Mouse (Mus musculus) intestine, postnatal 0 days (tissue): ENCODE measurements around the gene Gm47189. TPM values are rescaled to one million over a fixed set of nuclear protein-coding genes. Genes with fewer than 3 reads are reported as not detected.
"Not testable (repeated sequence)": the region's sequence is repeated elsewhere in the genome, so short reads cannot be mapped to it uniquely, and the experiment has no call there.

Experiments
- ATAC-seq: fragments of 200-750 bp; cut with Nextera tagmentation; 2 replicates; pipeline ENCODE4 v1.8.0; 2017; ENCODE audit warnings: mild to moderate bottlenecking, moderate TSS enrichment, moderate library complexity
- H3K27ac ChIP-seq: fragments of 300-500 bp; sonication (generic); 2 replicates; pipeline ENCODE4 v1.5.1; 2014; ENCODE audit warnings: mild to moderate bottlenecking, low read depth, low read length, moderate library complexity
- H3K27me3 ChIP-seq: fragments of 300-500 bp; sonication (generic); replicated peaks from 2 replicates; pipeline ENCODE4 v1.6.1; 2014; ENCODE audit warnings: low read length, mixed read lengths; ENCODE audit not compliant: control insufficient read depth, insufficient read depth
- H3K36me3 ChIP-seq: fragments of 300-500 bp; sonication (generic); 2 replicates; pipeline ENCODE4 v1.6.1; 2014; ENCODE audit warnings: mild to moderate bottlenecking, moderate library complexity; ENCODE audit not compliant: control insufficient read depth, insufficient read depth
- H3K4me1 ChIP-seq: fragments of 300-500 bp; sonication (generic); replicated peaks from 2 replicates; pipeline ENCODE4 v1.6.1; 2014; ENCODE audit warnings: antibody characterized with exemption, low read length, mixed read lengths; ENCODE audit not compliant: control insufficient read depth, insufficient read depth
- H3K4me2 ChIP-seq: fragments of 300-500 bp; sonication (generic); replicated peaks from 2 replicates; pipeline ENCODE4 v1.6.1; 2014; ENCODE audit warnings: low read depth, mild to moderate bottlenecking, moderate library complexity
- H3K4me3 ChIP-seq: fragments of 300-500 bp; sonication (generic); 2 replicates; pipeline ENCODE4 v1.5.1; 2014; ENCODE audit warnings: low read depth, low read length
- H3K9ac ChIP-seq: fragments of 300-500 bp; sonication (generic); 2 replicates; pipeline ENCODE4 v1.6.1; 2014; ENCODE audit warnings: mild to moderate bottlenecking, low read depth, low read length
- H3K9me3 ChIP-seq: fragments of 300-500 bp; sonication (generic); 2 replicates; pipeline ENCODE4 v1.6.1; 2016; ENCODE audit warnings: mixed run types; ENCODE audit not compliant: control insufficient read depth
- WGBS: fragments of 180-500 bp; shearing (Covaris S2); extraction: QIAGEN DNeasy Blood & Tissue Kit; methylation state at CpG from one replicate; pipeline ENCODE4 v1.1.7; 2014; 5-methylcytosine and 5-hydroxymethylcytosine counted together
- polyA plus RNA-seq: library from polyadenylated mRNA; unstranded; fragments of >200 nt; fragmentation: Nextera tagmentation; extraction: Ambion mirVana; gene quantifications from 2 replicates; pipeline ENCODE4 v1.2.1, GENCODE M21; 2015

The Gm47189 gene
- not detected in 2 replicates for polyA plus RNA-seq

DNA sequence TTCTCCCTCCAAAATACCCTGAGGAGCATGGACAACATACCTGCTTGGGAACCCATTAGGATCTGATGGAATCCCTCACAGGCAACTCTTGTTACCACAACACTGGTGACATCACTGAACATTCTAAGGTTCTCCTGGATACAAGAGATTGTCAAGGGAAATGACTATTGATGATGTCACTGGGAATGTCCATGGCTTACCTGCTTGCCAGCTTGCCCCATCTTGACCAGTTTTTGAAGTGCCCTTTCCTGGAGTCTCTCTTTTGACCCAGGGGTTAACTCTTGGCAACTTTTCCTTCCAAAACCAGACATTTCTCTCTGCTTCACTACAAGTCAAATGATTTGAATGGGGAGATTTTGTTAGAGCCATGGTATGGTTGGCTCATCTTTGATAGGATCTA, at the start of gene Gm47189:
Gm47189 (minus strand) TSS at position 101 of the 400 bp plus-strand sequence.
- not testable (repeated sequence) for H3K27me3 ChIP-seq, H3K4me1 ChIP-seq, H3K27ac ChIP-seq, H3K9ac ChIP-seq, H3K9me3 ChIP-seq, H3K4me3 ChIP-seq, ATAC-seq, H3K36me3 ChIP-seq, H3K4me2 ChIP-seq

DNA sequence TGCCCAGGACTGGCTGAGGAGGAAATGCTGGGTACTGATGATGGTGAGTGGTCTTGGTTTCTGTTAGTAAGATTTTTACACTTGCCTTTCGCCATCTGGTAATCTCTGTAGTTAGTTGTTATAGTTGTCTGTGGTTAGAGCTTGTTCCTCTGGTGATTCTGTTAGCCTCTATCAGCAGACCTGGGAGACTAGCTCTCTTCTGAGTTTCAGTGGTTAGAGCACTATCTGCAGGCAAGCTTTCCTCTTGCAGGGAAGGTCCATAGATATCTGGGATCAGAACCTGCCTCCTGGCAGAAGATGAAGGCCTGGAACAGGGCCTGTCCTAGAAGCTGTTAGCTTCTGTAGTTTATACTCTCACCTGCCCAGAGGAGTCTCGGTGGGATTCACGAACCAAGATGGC, 16.3 kb downstream of the Gm47189 start:
- not testable (repeated sequence) for H3K9me3 ChIP-seq, H3K27me3 ChIP-seq, H3K4me3 ChIP-seq, ATAC-seq, H3K36me3 ChIP-seq, H3K4me1 ChIP-seq, H3K4me2 ChIP-seq, H3K27ac ChIP-seq, H3K9ac ChIP-seq
- WGBS, result 63% methylated on average over 2 of the region's 3 CpGs

DNA sequence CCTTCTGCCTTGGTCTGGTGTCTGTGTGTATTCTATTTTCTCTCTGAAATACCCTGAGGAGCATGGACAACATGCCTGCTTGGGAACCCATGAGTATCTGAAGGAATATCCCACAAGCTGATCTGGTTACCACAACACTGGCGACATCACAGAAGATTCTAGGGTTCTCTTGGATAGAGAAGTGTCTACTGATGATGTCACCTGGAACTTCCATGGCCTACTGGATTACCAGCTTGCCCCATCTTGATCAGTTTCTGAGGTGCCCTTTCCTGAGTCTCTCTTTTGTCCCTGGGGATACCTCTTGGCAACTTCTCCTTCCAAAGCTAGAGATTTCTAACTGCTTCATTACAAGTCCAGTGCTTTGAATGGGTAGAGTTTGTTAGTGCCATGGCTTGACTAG, 21.7 kb downstream of the Gm47189 start, which contains the start of gene Gm7929:
Gm7929 (minus strand) TSS at position 101 of the 400 bp plus-strand sequence.
- not testable (repeated sequence) for H3K9me3 ChIP-seq, H3K27me3 ChIP-seq, H3K4me1 ChIP-seq, ATAC-seq, H3K4me3 ChIP-seq, H3K36me3 ChIP-seq, H3K4me2 ChIP-seq, H3K9ac ChIP-seq, H3K27ac ChIP-seq
- no CpG with 5 or more reads among the region's 1 CpGs for WGBS

DNA sequence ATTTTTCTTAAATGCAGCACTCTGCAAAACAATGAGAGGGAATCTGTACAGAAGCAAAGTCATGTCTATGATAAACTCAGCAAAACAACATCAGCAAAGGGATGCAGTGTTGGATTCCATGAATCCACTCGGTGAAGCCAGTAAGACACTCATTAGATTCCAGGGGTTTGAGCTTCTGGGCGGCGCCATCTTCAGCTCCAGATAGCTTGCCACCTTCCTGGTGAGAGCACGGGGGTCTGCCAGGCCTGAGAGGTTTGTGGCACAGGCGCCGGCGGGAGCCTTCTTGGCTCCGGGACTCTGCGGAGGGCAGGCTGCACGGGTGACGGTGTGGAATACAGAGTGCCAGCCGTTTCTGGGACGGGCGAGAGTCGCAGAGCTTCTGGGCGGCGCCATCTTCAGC, 48.8 kb downstream of the Gm47189 start:
- not testable (repeated sequence) for H3K4me2 ChIP-seq, H3K9me3 ChIP-seq, H3K4me1 ChIP-seq, H3K9ac ChIP-seq, H3K4me3 ChIP-seq, H3K27ac ChIP-seq, ATAC-seq, H3K36me3 ChIP-seq, H3K27me3 ChIP-seq
- 72% methylated on average over 17 of the region's 17 CpGs for WGBS

GRCm38 (mm10) chr14:41717180-41717579, 55.1 kb downstream of the Gm47189 start:
- H3K9ac ChIP-seq, H3K4me1 ChIP-seq, ATAC-seq, H3K4me3 ChIP-seq, H3K27ac ChIP-seq, H3K4me2 ChIP-seq, H3K36me3 ChIP-seq, H3K9me3 ChIP-seq, H3K27me3 ChIP-seq: not testable (repeated sequence)
- WGBS, result 77% methylated on average over 1 of the region's 1 CpGs

Other genes starting within 250 kb of the Gm47189 start
- gene Gm7970, start 216.9 kb downstream of the Gm47189 start, polyA plus RNA-seq, result not detected in 2 replicates
- gene 1700049E17Rik2, start 199.2 kb downstream of the Gm47189 start, polyA plus RNA-seq, result not detected in 2 replicates
- gene Gm3072, start 147.8 kb downstream of the Gm47189 start, polyA plus RNA-seq, result not detected in 2 replicates
- not detected in 2 replicates for gene Gm3676, start 126.0 kb downstream of the Gm47189 start, polyA plus RNA-seq
- gene Gm8068, start 70.6 kb downstream of the Gm47189 start, polyA plus RNA-seq, result not detected in 2 replicates
- gene Gm7929, start 21.8 kb downstream of the Gm47189 start, polyA plus RNA-seq, result not detected in 2 replicates
- not detected in 2 replicates for gene Gm7980, start 134.8 kb upstream of the Gm47189 start, polyA plus RNA-seq
- not detected in 2 replicates for gene 1700049E17Rik1, start 152.5 kb upstream of the Gm47189 start, polyA plus RNA-seq
- gene 1700024B05Rik, start 171.6 kb upstream of the Gm47189 start, polyA plus RNA-seq, result not detected in 2 replicates
- gene Gm6401, start 195.5 kb upstream of the Gm47189 start, polyA plus RNA-seq, result not detected in 2 replicates
- not detected in 2 replicates for gene Gm3543, start 210.9 kb upstream of the Gm47189 start, polyA plus RNA-seq